Mouse (Mus musculus): ENCODE measurements around the gene Tdrkh.

Tdrkh gene

DNA sequence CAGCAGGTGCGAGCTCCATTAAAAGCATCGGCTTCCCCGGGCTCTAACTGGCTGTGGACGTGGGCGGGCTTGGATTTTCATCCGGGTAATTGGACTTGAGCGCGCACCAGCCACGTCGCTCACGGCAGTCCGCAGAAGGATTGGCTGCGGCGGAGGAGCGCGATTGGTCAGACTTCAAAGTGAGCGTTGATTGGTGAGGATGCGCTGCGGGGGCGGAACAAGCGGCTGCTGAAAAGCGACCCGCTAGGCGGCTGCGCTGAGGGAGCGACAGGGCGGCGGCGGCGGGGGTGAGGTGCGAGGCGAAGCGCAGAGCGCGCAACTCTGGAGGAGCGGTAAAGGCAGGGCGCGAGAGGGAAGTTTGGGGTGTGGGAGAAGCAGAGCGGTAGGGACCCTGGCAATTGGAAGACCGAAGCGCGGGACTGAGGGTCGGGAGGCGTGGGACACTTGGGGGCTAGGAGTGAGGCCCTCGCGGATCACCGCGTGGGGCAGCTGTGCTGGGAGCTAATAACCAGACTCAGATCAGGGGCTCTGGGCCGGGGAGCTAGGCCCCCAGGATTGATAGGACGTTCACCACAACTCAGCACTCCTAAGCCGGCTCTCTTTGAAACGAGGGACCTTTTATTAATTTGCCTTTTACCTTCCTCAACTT, at the start of gene Tdrkh:
TSS of gene Tdrkh (plus strand) at position 243 of the 649 bp plus-strand sequence.
- DNase-seq = peak; percentile 96

DNA sequence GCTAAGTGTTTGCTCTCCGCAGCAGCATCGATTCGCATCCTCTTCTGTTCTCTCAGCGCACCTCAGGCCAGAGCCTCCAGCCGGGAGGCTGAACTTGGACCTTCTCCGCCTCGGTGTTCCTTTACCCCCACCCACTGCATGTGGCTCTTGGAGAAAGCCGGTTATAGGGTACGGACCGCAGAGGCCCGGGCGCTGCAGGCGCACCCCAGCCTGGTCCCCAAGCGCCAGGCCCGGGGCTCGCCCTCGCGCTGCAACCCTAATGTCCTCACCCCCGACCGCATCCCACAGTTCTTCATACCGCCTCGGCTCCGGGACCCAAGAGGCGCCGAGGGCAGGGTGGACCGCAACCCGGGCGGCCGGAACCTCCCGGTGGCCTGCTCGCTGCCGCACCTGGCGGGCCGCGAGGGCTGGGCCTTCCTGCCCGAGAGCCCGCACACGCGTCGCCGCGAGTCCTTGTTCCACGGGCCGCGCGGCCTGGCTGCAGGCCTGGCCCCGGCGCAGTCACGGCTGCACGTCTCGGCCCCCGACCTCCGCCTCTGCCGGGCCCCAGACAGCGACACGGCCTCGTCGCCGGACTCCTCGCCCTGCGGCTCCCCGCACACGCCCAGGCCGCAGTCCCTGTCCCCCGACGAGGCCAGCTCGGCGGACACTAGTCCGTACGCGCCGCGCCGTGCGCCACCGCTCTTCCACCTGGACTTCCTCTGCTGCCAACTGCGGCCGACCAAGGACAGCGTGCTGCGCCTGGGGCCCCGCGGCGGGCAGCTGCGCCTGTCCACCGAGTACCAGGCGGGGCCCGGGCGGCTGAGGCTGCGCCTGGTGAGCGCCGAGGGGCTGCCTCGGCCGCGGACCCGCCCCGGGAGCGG, 49.6 kb upstream of the Tdrkh start:
- peak; percentile 17 for DNase-seq

DNA sequence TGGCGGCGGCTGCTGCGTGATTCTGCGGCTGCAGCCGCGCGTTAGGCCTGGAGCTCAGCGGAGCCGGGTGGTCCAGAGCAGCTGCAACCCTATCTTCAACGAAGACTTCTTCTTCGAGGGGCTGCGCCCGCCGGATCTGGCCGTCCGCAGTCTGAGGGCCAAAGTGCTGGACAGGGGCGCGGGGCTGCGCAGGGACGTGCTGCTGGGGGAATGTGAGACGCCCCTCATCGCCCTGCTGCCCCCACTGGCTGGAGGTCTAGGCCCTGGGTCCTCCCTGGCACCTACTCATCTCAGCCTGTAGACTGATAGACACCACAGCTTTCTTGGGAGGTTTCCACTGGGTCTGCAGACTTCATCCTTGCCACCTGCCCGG, 48.9 kb upstream of the Tdrkh start:
- no peak for DNase-seq

DNA sequence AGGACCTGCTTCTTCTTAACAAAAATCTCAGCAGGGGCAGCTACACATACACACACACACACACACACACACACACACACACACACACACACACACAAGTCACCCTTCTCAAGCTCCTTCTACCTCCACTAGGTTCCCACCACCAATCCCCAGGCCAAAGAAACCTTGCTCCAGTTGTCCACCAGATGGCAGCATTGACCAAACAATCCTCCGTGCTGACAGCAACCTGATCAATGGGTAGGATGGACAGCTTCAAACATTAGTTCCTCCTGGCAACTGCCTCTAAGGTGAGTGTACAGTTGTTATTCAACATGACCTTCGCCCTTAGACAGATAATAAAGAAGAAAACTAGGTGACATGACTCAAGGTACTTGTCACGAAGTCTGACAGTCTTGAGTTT, 46.3 kb upstream of the Tdrkh start:
- peak; percentile 84 for DNase-seq

DNA sequence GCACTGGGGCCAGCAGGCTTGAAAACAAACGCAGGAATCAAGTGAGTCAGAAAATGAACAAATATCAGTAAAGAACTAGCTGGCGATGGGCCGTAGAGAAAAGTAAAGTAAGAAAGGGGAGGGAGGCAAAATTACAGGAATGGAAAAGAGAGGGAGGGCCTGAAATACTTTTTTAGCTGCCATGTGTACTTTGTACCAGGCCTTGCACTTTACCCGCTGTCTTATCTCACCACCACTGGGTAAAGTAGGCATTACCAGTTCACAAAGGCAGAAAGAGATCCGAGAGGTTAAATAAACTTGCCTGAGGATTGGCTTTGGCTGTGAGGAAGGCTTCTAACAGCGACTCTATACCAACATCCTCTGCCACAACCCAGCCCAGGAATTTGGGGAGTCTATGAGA, 45.6 kb upstream of the Tdrkh start:
- DNase-seq = no peak

DNA sequence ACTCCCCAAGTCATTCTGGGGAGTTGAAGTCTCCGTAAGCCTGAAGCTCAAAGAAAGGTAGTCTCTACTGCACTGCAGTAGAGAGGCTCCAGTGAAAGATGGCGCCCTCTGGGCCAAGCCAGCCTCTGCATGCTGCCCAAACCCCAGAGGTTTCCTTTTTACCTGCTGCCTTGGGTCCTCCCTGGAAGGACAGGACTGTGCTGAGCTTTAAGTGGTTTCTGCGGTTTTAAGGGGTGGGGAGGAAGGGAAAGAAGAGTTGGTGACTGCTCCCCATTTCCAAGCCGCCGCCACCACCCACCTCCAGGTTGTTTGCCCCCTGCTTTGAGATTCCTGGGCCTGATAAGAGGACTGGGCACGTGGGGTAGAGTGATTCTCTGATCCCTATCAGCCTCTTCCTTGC, 44.4 kb upstream of the Tdrkh start:
- DNase-seq = no peak

DNA sequence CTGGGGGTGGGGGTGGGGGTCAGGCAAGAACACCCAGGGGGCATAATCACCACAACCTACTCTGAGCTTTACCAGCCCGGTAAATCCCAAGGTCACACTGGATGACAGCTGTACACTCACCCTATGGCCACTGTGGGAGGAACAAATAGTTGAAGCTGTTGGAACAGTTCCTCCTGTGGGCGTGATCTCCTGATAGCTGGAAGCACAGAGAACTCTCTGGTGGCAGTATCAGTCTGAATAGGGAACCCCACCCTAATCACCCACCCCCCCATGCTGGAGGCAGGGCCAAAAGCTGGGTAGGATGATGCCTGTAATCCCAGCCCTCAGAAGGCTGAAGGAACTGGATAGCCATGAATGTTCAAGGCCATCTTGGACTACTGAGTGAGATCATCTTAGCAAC, 43.4 kb upstream of the Tdrkh start:
- DNase-seq = no peak

DNA sequence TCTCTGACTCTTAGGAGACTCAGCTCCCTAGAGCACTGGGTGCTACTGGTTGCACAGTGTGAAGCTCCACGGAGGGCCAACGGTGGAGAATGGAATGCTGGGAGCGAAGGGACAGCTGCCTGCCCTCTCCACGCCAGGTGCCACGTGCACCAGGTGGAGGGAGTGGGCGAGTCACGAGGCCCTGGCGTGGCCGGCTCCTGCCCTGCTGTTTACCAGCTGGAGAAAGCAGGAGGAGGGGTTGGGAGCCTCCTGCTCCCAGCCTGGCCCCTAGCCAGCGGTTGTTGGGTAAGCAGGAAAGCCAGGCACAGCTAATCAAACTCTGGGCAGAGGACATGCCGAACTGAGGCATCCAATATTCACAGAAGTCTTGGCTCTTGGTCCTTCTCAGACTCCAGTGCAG, 41.4 kb upstream of the Tdrkh start:
- peak; percentile 93 for DNase-seq

DNA sequence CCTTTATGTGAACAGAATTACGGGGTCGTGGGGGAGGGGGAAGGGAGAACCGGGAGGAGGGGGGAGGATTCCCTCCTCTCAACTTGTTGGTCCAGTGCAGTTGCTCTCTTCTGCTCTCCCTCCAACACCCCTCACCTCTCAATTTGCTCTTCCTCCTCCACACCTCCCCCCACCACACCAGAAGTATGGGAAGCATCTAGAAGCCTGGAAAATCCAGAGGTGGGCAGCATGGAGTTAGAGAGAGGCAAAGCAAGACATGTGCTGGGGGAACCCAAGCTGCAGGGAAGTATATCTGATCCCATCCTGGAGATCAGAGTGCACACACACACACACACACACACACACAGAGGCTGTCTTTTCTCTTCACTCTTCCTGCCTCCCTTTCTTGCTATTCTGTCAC, 41.0 kb upstream of the Tdrkh start:
- no peak for DNase-seq

DNA sequence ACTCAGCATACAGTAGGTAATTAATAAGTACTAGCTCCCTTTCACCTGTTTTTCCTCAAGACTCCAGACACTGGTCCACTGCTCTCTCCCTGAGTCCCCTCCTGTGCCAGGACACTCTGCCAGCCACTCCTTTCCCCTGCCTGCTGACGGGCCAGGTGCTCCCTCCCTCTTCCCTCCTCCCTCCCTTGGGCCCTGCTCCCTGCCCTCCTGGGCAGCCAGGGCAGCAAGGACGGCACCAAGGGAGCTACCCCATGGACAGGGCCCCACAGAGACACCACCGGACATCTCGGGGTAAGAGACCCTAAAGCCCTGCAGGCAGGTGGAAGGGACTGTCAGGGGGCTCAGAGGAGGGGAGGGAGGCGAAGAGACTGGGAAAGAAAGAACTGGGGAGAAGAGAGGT, 40.4 kb upstream of the Tdrkh start, which contains the start of gene Rorc:
TSS of gene Rorc (plus strand) at position 154 of the 400 bp plus-strand sequence.
- DNase-seq = peak; percentile 60

DNA sequence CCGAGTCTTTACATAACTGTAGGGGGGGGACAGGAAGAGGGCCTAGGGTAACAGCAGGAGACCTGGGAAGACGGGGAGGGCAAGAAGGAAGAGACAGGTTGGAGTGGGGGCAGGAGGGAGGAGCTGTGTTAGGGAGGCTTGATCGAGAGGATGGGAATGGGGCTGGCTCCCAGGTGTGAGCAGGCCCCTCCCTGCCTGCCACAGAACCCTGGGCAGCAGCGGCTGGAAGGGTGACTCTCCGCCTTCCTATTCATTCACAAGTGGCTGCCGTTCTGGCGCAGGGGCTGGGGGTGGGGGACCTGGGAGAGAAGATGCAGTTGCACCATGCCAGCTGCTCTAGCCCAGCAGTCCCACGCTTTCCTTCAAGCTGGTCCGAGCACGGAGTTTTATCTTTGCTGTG, 40.0 kb upstream of the Tdrkh start:
- DNase-seq = peak; percentile 35

DNA sequence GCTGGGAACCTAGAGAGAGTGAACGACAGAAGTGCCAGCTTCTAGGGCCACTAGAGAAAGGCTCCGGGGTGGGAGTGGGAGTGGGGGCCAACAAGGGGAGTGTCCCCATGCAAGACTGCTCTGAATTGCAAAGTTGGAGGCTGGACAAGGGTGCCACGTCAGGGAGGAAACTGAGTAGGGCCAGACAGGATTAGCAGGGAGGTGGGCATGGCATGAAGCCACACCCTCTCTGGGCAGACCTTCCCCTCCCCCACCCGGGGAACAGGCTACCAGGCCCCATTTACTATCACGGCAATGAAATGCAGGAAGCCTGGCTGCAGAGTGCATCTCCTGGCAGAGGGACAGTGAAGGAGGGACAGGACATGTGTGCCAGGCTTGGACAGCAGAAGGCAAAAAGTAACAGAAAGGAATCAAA, 39.5 kb upstream of the Tdrkh start:
- peak; percentile 45 for DNase-seq

DNA sequence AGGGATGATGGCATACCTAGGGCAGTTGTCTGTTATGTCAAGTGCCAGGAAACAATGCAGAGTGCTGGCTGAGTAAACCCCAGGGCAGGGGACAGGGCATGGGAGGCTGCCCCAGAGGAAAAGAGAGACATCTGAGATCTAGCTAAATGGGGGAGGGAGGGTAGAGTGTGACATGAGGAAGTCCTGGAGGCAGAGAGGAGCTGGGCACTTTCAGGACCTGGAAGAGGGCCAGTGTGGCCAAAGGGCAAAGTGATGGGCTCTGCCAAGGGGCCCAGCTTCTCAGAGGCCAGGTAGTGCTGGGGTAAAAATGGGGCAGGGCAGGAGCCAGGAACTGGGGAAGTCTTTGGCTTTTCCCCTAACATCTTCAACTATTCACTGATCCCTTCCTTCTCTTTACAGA, 38.4 kb upstream of the Tdrkh start:
- DNase-seq = no peak

DNA sequence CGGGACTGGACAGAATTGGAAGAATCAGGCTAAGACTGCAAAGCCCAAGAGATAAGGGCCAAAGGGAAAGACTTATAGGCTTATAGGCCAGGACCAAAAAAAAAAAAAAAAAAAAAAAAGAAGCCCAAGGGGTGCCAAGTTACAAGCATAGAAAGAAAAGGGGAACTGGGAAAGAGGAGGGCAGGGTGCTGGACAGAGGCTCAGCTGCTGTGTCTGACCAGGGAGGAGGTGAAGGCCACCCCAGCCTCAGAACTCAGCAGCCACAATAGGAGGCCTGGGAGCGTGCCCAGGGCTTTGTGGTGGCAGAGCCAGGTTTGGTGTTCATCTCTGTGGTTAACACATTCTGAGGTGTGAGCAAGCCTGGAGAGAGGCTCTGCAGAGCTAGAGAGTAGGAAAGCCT, 37.9 kb upstream of the Tdrkh start:
- DNase-seq = no peak

DNA sequence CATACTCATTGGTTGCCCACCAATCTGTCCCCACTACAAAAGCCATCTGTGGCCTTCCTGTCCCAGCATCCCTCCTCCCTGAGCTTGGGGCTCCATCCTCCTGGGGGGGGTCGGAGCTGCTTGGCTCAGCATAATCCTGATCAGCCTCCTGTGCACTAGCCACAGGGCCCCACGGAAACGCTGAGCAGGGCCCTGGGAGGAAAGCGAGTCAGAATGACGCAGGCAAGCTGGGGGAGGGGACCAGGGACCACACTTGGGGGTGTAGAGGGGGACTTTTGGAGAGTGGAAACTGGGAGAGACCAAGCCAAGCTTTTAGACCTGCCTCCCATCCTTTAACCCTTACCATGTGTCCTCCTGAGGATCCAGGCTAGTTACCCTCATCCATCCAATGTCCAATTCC, 37.2 kb upstream of the Tdrkh start:
- DNase-seq = no peak

DNA sequence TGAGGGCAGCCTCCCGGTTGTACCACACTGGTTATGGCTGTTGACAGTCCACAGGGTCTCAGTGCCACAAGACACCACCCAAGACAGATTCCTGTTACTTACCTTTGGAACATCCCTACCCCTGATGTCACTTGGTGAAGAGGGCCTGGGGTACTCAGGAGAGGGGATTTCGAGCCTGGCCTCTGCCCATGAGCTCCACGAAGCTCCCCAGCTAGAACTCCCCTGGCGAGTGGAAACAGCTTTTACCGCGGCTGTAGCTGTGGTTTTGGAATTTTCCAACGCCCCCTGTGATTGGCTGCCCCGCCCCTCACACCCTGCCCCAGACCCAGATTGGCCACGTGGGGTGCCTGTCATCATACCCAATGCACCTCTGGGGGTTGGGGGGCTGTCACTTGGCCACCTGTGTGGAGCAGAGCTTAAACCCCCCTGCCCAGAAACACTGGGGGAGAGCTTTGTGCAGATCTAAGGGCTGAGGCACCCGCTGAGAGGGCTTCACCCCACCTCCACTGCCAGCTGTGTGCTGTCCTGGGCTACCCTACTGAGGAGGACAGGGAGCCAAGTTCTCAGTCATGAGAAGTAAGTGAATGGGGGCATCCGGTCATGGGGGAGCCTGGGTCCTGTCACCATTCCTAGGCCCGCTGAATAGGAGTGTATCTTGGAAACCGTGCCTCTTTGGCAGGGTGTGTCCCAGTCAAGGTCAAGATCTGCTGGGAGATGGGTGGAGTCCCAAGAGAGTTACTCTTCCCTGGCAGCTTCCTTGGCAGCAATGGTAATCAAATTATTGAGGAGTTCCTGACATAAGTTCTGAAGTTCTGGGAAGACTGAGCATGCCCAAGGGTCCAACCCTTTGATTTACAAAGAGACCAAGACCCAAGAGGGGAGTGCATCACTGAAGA, 35.8 kb upstream of the Tdrkh start:
- DNase-seq = no peak

DNA sequence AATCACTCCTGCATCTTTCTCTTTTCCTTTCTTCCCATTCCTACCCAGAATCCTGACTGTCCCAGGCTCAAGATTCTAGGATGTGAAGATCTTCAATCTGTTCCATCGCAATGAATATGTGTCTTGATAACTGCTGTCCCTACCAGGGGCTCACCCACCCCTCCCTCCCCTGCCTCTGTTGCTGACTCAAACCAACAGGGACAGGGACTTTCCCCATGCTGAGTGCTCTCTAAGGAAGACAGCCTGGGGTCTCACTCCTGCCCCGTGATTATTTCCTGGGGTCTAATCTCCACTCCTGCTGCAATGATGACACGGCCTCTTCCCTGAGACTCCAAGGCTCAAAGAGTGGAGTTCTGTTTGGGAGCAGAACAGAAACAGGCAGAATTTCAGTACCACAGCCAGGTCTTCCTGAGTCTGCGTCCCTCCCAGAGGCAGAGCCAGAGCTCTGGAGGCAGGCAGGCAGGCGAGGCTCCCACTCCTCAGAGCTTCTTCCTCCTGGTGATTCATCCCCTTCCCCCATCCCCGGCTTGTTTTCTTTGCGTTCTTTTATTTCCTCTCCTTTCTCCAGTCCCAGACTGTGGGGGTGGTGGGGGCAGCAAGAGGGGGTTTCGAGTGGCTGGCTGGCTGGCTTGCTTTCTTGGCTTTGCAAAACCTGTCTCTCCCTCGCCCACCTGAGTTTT, 33.1 kb upstream of the Tdrkh start:
- no peak for DNase-seq

DNA sequence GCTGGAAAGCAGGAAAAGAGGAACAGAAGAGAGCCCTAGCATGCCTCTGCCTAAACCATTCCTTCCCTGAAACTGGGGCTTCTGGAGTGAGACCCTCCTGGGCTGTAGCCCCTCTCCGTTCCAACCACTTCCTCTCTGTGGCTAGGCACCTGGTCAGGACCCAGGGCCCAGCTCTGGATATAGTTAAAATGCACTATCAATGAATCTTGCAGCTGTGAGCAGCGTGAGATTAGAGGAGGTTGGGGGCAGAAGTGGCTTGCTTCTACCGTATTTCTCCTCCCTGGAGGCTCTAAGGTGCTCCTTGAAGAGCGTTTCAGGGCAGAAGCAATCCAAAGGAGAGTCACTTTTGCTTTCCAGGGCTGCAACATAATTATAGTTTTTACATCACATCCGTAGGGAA, 30.8 kb upstream of the Tdrkh start:
- no peak for DNase-seq

DNA sequence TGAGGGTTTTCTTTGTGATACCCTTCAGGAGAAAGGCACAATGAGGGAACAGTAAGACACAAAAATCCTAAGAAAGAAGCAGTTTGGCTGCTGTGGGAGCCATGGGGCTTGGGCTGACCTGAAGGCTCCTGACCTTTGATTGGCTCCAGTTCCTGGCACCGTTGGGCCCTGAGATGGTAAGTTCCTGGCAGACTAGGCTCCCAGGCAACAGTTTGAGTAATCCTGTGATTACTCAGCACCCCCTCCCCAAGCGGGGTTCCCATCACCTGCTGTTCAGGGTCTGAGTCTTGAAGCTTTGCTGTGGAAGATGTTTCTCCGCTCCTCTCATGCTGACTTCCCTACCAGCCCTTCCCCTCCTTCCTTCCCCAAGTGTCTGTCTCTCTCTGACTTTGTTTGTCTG, 29.6 kb upstream of the Tdrkh start:
- DNase-seq = no peak

DNA sequence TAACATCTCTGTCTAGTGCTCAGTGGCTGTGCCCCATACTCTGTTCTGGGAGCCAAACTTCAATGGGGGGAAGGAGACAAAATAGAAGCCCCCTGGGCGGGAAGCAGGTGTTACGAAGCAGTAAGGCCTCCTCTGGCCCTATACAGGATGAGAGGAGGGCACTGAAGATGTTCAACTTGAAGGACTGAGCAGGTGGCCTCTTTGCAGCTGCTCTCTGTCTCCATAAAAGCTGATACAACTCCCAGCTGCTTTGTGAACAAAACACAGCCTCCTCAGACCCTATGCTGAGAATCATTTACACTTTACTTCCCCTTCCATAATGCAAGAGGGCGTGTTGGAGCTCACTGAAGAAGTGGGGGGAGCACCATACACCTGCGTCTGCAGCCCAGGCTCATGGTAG, 26.4 kb upstream of the Tdrkh start:
- no peak for DNase-seq

DNA sequence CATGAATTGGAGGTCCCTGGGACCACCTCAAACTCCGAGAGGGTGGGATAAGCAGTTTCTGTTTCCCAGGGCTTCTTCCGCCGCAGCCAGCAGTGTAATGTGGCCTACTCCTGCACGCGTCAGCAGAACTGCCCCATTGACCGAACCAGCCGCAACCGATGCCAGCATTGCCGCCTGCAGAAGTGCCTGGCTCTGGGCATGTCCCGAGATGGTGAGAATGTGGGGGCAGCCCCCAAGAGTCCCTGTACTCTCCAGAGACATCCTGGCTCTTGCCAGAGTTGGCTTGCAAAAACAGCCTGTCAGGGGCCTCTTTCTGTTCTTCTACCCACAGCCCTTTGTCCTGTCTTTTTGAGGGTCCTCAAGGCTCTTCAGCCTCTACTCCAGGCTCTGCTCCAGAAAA, 25.7 kb upstream of the Tdrkh start:
- no peak for DNase-seq

DNA sequence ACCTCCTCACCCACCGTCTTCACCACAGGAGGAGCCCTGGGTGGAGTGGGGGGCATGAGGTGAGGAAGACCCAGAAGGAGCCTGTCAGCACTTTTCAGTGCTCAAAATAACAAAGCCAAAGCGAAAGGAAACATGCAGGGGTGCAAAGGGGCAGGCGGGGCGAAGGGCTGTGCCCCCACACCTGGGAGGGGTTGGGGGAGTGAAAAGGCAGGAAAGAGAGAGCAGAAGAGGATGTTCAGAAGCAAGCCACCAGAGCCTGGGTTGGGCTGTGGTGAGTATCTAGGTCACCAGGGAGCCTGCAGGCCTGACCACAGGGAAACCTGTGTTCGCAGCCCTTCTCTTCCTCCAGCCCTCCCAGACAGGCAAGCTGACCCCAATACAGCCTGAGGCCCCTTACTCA, 25.0 kb upstream of the Tdrkh start:
- no peak for DNase-seq

DNA sequence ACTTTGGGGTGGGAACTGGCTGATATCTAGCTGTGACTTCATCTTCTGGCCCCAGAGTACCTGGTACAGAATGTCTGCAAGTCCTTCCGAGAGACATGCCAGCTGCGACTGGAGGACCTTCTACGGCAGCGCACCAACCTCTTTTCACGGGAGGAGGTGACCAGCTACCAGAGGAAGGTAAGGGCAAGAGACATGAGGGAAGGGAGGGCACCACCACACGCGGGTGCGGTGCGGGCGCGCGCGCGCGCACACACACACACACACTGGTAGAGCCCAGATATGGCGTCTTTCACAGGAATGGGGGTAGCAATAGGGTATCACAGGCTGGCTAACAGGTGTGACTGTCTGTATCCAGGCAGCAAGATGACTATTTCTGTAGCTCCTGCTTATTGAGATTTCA, 23.7 kb upstream of the Tdrkh start:
- DNase-seq = no peak

Measured in lung, postnatal 36 days (tissue).